Mouse (Mus musculus): ENCODE results near the gene Glis1.

DNA sequence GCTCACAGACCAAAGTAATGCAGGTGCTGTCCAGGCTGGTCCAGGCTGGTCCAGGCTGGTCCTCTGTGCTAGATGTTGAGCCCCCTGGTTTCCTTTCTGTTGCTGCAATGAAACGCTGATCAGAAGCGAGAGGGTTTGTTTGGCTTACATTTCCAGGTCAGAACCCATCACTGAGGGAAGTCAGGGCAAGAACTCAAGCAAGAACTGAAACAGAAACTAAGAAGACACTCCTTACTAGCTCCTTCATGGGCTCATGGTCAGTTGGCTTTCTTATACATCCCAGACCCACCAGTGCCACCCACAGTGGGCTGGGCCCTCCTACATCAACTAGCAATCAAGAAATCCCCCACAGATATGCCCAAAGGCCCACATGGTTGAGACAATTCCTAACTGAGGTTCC lies 234.1 kb downstream of the Glis1 start:
- TF ChIP-seq ZNF384 (IDR thresholded peaks at IDR 0.05; ENCODE audit: low read depth, low read length) (no peak), CHD2 (IDR thresholded peaks at IDR 0.05; ENCODE audit: low read depth, low read length) (no peak), MAFK (IDR thresholded peaks at IDR 0.05; ENCODE audit: insufficient read depth, low read depth, low read length) (no peak)

Measured in ES-E14 (cell line).